Mouse (Mus musculus) spleen, postnatal 36 days (tissue): ENCODE results near the gene Olfr279.

ENCODE experiments used
- DNase-seq, 2 experiments: peaks; one replicate each; pipeline ENCODE4 v3.0.0; 2022; ENCODE audit warnings: low spot score in 2 of 2, mixed read lengths in 1 of 2

Olfr279 gene

GRCm38 (mm10) chr15:98492102-98492501, at the start of gene Olfr279:
Gene Olfr279, plus strand, starts transcription at chr15:98492402.
- no peak for DNase-seq

- no peak for DNase-seq
Measured at GRCm38 (mm10) chr15:98444561-98444960, 47.6 kb upstream of the Olfr279 start.

- no peak for DNase-seq
Measured at GRCm38 (mm10) chr15:98448521-98448920, 43.7 kb upstream of the Olfr279 start.

GRCm38 (mm10) chr15:98452288-98452687, 39.9 kb upstream of the Olfr279 start, which contains the start of gene Olfr281:
Gene Olfr281, plus strand, starts transcription at chr15:98452588.
- DNase-seq = no peak

GRCm38 (mm10) chr15:98469596-98469995, 22.6 kb upstream of the Olfr279 start, which contains the start of gene OR5BS1P:
Gene OR5BS1P, plus strand, starts transcription at chr15:98469896.
- DNase-seq = no peak

- DNase-seq = no peak
Measured at GRCm38 (mm10) chr15:98471539-98471938, 20.7 kb upstream of the Olfr279 start.

- no peak for DNase-seq
Measured at GRCm38 (mm10) chr15:98474958-98475357, 17.2 kb upstream of the Olfr279 start.

GRCm38 (mm10) chr15:98475382-98475781, 16.8 kb upstream of the Olfr279 start:
- DNase-seq = peak; percentile 24 to 57

GRCm38 (mm10) chr15:98476281-98476680, 15.9 kb upstream of the Olfr279 start:
- no peak for DNase-seq

- DNase-seq = no peak
Measured at GRCm38 (mm10) chr15:98479568-98480102, 12.6 kb upstream of the Olfr279 start.

- DNase-seq = no peak
Measured at GRCm38 (mm10) chr15:98482701-98483100, 9.5 kb upstream of the Olfr279 start, which contains the start of gene Lalba. Gene Lalba, minus strand, starts transcription at chr15:98482721.

- DNase-seq = peak; percentile 77 to 84
Measured at GRCm38 (mm10) chr15:98483907-98484886, 8.0 kb upstream of the Olfr279 start.

- DNase-seq = peak in 1 of 2 experiments; percentile 33
Measured at GRCm38 (mm10) chr15:98486433-98487021, 5.7 kb upstream of the Olfr279 start.

GRCm38 (mm10) chr15:98491332-98491731, 870 bp upstream of the Olfr279 start:
- no peak for DNase-seq

GRCm38 (mm10) chr15:98497631-98498030, 5.4 kb downstream of the Olfr279 start:
- DNase-seq = no peak

GRCm38 (mm10) chr15:98503317-98503716, 11.1 kb downstream of the Olfr279 start:
- DNase-seq = no peak

- peak; percentile 59 to 75 for DNase-seq
Measured at GRCm38 (mm10) chr15:98504514-98504913, 12.3 kb downstream of the Olfr279 start.

- peak in 1 of 2 experiments; percentile 43 for DNase-seq
Measured at GRCm38 (mm10) chr15:98506253-98506957, 14.2 kb downstream of the Olfr279 start.

- no peak for DNase-seq
Measured at GRCm38 (mm10) chr15:98507321-98507720, 15.1 kb downstream of the Olfr279 start.

- no peak for DNase-seq
Measured at GRCm38 (mm10) chr15:98509387-98509786, 17.2 kb downstream of the Olfr279 start.
